Mouse (Mus musculus) hindbrain, embryonic 14.5 days (tissue): ENCODE measurements around the gene Irgc1. TPM values are rescaled to one million over a fixed set of nuclear protein-coding genes. Genes with fewer than 3 reads are reported as not detected.
"Not testable (repeated sequence)": the region's sequence is repeated elsewhere in the genome, so short reads cannot be mapped to it uniquely, and the experiment has no call there.

Experiments
- ATAC-seq: fragments of 200-750 bp; cut with Nextera tagmentation; 2 replicates; pipeline ENCODE4 v1.8.0; 2017; ENCODE audit warnings: moderate number of reproducible peaks, mild to moderate bottlenecking, moderate TSS enrichment, moderate library complexity; ENCODE audit not compliant: low FRiP score
- DNase-seq: peaks from one replicate; pipeline ENCODE4 v3.0.0-alpha.2; 2015; ENCODE audit warnings: low spot score
- H3K27ac ChIP-seq: fragments of 300-500 bp; sonication (generic); 2 replicates; pipeline ENCODE4 v1.5.1; 2014; ENCODE audit warnings: mild to moderate bottlenecking, moderate library complexity
- H3K27me3 ChIP-seq: fragments of 300-500 bp; sonication (generic); 2 replicates; pipeline ENCODE4 v1.6.1; 2014; ENCODE audit warnings: mild to moderate bottlenecking, low read length, mixed read lengths; ENCODE audit not compliant: control insufficient read depth, insufficient read depth
- H3K36me3 ChIP-seq: fragments of 300-500 bp; sonication (generic); replicated peaks from 2 replicates; pipeline ENCODE4 v1.6.1; 2014; ENCODE audit not compliant: control insufficient read depth, insufficient read depth
- H3K4me1 ChIP-seq: fragments of 300-500 bp; sonication (generic); replicated peaks from 2 replicates; pipeline ENCODE4 v1.6.1; 2014; ENCODE audit warnings: antibody characterized with exemption, low read length, mixed read lengths; ENCODE audit not compliant: control insufficient read depth, insufficient read depth
- H3K4me2 ChIP-seq: fragments of 300-500 bp; sonication (generic); replicated peaks from 2 replicates; pipeline ENCODE4 v1.6.1; 2014; ENCODE audit warnings: mild to moderate bottlenecking, moderate library complexity
- H3K4me3 ChIP-seq: fragments of 300-500 bp; sonication (generic); replicated peaks from 2 replicates; pipeline ENCODE4 v1.5.1; 2014; ENCODE audit warnings: mild to moderate bottlenecking, low read length
- H3K9ac ChIP-seq: fragments of 300-500 bp; sonication (generic); 2 replicates; pipeline ENCODE4 v1.6.1; 2014
- H3K9me3 ChIP-seq: fragments of 300-500 bp; sonication (generic); 2 replicates; pipeline ENCODE4 v1.6.1; 2016; ENCODE audit warnings: low read length; ENCODE audit not compliant: control insufficient read depth
- WGBS: fragments of 180-500 bp; shearing (Covaris S2); extraction: QIAGEN DNeasy Blood & Tissue Kit; methylation state at CpG from one replicate; pipeline ENCODE4 v1.1.7; 2014; 5-methylcytosine and 5-hydroxymethylcytosine counted together
- polyA plus RNA-seq: library from polyadenylated mRNA; unstranded; fragments of >200 nt; fragmentation: Nextera tagmentation; extraction: Ambion mirVana; gene quantifications from 2 replicates; pipeline ENCODE4 v1.2.1, GENCODE M21; 2014

The Irgc1 gene
- not detected in 2 replicates for polyA plus RNA-seq

- DNase-seq (no peak), ATAC-seq (no peak)
- Histone ChIP-seq H3K27ac (no peak within 1 kb of the TSS), H3K9ac (no peak within 1 kb of the TSS), H3K36me3 (no peaks in the 10 kb centered on the region), H3K9me3 (no peaks in the 10 kb centered on the region), H3K4me2 (no peak within 1 kb of the TSS), H3K4me3 (no peak within 1 kb of the TSS), H3K27me3 (no peaks in the 10 kb centered on the region), H3K4me1 (no peaks in the 10 kb centered on the region)
- WGBS, result 90% methylated on average over 9 of the region's 9 CpGs
These were observed at the start of gene Irgc1 for GRCm38 (mm10) chr7:24451855-24452311. Irgc1 (minus strand) TSS chr7:24452297.

- 58% methylated on average over 21 of the region's 21 CpGs for WGBS
- Histone ChIP-seq H3K4me1 (peaks cover 16% of the 10 kb centered on the region), H3K9ac (no peak overlapping the region), H3K27ac (no peak overlapping the region), H3K27me3 (no peaks in the 10 kb centered on the region), H3K36me3 (peaks cover 48% of the 10 kb centered on the region), H3K4me3 (no peak overlapping the region), H3K4me2 (no peak overlapping the region), H3K9me3 (no peaks in the 10 kb centered on the region)
- DNase-seq (no peak), ATAC-seq (no peak)
These were observed 49.4 kb upstream of the Irgc1 start for GRCm38 (mm10) chr7:24501492-24501891.

GRCm38 (mm10) chr7:24500929-24501328 is 48.8 kb upstream of the Irgc1 start:
- DNase-seq (no peak), ATAC-seq (no peak)
- Histone ChIP-seq H3K9me3 (no peaks in the 10 kb centered on the region), H3K27ac (no peak overlapping the region), H3K4me3 (no peak overlapping the region), H3K27me3 (no peaks in the 10 kb centered on the region), H3K9ac (no peak overlapping the region), H3K4me2 (no peak overlapping the region), H3K36me3 (peaks cover 48% of the 10 kb centered on the region), H3K4me1 (peaks cover 12% of the 10 kb centered on the region)
- 34% methylated on average over 7 of the region's 7 CpGs for WGBS

GRCm38 (mm10) chr7:24499856-24500577 is 47.9 kb upstream of the Irgc1 start:
- Histone ChIP-seq H3K27ac (no peak overlapping the region), H3K4me3 (no peak overlapping the region), H3K4me1 (peaks cover 3% of the 10 kb centered on the region; the same call in 1 of the 2 replicates), H3K9ac (no peak overlapping the region), H3K9me3 (no peaks in the 10 kb centered on the region), H3K27me3 (no peaks in the 10 kb centered on the region), H3K36me3 (peaks cover 48% of the 10 kb centered on the region), H3K4me2 (no peak overlapping the region)
- no peak for ATAC-seq
- no peak for DNase-seq
- WGBS, result 20% methylated on average over 43 of the region's 43 CpGs

DNA sequence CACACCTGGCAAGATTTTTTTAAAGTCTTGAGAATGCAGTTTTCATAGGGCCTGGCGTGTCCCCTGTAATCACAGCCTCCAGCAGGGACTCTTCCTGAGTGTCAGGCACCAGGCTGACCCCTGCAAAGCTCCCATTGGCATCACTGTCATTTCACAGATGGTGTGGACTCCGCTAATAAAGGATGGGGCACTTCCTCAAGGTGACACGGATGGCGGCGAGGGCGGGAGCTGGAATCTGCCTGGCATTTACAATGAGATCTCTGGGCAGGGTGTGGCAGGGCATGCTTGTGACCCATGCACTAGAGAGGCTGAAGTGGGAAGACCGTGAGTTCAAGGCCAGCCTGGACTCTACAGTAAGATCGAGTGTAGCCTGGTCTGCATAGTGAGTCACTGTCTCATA is 36.2 kb upstream of the Irgc1 start:
- H3K9me3 ChIP-seq, result no peaks in the 10 kb centered on the region
- H3K27ac ChIP-seq, result no peak overlapping the region
- ATAC-seq (no peak), DNase-seq (no peak)
- peaks cover 43% of the 10 kb centered on the region for H3K4me1 ChIP-seq
- H3K4me3 ChIP-seq, result no peak overlapping the region
- H3K27me3 ChIP-seq, result no peaks in the 10 kb centered on the region
- no peak overlapping the region for H3K9ac ChIP-seq
- no peak overlapping the region for H3K4me2 ChIP-seq
- H3K36me3 ChIP-seq, result peaks cover 29% of the 10 kb centered on the region
- 75% methylated on average over 8 of the region's 8 CpGs for WGBS

DNA sequence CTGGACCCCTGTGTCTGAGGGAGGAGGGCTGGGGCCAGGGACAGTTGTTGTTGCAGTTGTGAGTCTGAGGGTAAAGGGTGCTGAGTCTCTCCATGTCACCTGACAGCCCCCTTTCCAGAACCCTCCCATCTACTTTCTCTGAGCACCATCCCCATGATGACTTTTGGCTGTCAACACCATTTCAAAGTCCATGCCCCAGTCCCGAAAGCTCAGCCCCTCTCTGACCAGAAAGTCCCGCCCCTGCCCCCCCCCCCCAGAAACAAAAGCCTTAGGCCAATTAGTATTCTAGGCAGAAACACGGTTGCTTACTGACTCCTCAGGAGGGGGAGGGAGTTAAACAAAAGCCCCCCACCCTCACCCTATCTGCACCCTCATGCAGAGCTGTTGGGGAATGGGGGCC is 35.3 kb upstream of the Irgc1 start:
- peaks cover 26% of the 10 kb centered on the region for H3K36me3 ChIP-seq
- ATAC-seq (peak; percentile 5; the same call in 1 of the 2 replicates), DNase-seq (no peak)
- WGBS, result 25% methylated on average over 2 of the region's 3 CpGs
- no peak overlapping the region for H3K9ac ChIP-seq
- H3K4me2 ChIP-seq, result peak overlapping the region; percentile 76
- H3K9me3 ChIP-seq, result no peaks in the 10 kb centered on the region
- H3K4me1 ChIP-seq, result peaks cover 49% of the 10 kb centered on the region
- no peak overlapping the region for H3K4me3 ChIP-seq
- no peaks in the 10 kb centered on the region for H3K27me3 ChIP-seq
- H3K27ac ChIP-seq, result peak overlapping the region; percentile 77

DNA sequence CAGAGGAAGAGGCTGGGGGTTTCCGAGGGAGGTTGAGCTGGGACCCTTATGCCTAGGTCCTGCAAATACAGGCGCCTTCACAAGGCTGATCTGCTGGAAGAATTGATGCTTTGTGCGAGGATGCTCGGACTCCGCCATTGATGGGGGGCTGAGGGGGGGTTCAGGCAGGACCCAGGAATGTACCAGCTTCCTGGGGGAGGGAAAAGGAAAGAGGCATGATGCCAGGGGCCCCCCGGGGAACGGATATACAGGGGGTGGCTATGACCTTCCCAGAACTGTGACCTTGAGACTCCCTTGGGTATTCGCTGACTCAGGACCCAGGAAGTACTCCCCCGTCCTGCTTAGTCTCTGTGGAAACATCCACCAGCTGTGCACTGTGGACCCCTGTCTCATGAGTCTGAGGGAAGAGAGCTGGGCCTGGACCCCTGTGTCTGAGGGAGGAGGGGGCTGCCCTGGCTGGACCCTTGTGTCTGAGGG is 34.6 kb upstream of the Irgc1 start:
- Histone ChIP-seq H3K9ac (peak overlapping the region; percentile 52; the same call in 1 of the 2 replicates), H3K27me3 (no peaks in the 10 kb centered on the region), H3K9me3 (no peaks in the 10 kb centered on the region), H3K4me2 (peak overlapping the region; percentile 76), H3K27ac (peak overlapping the region; percentile 77), H3K36me3 (peaks cover 19% of the 10 kb centered on the region), H3K4me1 (peaks cover 49% of the 10 kb centered on the region), H3K4me3 (peak overlapping the region; percentile 20)
- 37% methylated on average over 9 of the region's 9 CpGs for WGBS
- no peak for DNase-seq
- peak; percentile 49 for ATAC-seq

DNA sequence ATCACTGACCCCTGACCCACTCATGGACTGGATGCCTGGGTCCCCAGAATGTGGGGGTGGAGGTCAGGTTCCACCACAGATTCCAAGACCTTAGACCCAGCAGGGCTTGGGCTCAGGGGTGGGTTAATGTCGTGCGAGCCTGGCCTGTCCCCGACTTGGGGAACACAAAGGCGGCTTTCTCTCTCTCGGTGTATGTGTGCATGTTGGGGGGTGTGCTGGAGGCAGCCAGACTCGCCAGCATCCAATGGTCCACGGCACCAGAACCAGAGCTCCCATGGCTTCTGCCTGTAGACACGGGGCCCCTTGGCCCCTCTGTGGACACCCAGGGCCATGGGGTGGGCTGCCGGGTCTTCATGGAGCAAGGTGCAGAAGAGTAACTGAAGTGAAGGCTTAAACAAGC is 33.4 kb upstream of the Irgc1 start:
- peaks cover 56% of the 10 kb centered on the region for H3K4me1 ChIP-seq
- WGBS, result 75% methylated on average over 9 of the region's 9 CpGs
- peak overlapping the region; percentile 76 for H3K4me2 ChIP-seq
- ATAC-seq, result no peak
- DNase-seq, result no peak
- H3K27me3 ChIP-seq, result no peaks in the 10 kb centered on the region
- peaks cover 15% of the 10 kb centered on the region; the same call in 1 of the 2 replicates for H3K36me3 ChIP-seq
- H3K27ac ChIP-seq, result peak overlapping the region; percentile 77
- no peaks in the 10 kb centered on the region for H3K9me3 ChIP-seq
- H3K4me3 ChIP-seq, result peak overlapping the region; percentile 20
- peak overlapping the region; percentile 52 for H3K9ac ChIP-seq

GRCm38 (mm10) chr7:24483291-24483690 is 31.2 kb upstream of the Irgc1 start:
- peak overlapping the region; percentile 76 for H3K4me2 ChIP-seq
- H3K27me3 ChIP-seq, DNase-seq, H3K9me3 ChIP-seq, H3K27ac ChIP-seq, ATAC-seq, H3K36me3 ChIP-seq: not testable (repeated sequence)
- peak overlapping the region; percentile 93 for H3K9ac ChIP-seq
- H3K4me1 ChIP-seq, result peaks cover 65% of the 10 kb centered on the region
- peak overlapping the region; percentile 84 for H3K4me3 ChIP-seq
- 50% methylated on average over 6 of the region's 6 CpGs for WGBS
